Mouse (Mus musculus): ENCODE results near the gene Tssc4.

DNA sequence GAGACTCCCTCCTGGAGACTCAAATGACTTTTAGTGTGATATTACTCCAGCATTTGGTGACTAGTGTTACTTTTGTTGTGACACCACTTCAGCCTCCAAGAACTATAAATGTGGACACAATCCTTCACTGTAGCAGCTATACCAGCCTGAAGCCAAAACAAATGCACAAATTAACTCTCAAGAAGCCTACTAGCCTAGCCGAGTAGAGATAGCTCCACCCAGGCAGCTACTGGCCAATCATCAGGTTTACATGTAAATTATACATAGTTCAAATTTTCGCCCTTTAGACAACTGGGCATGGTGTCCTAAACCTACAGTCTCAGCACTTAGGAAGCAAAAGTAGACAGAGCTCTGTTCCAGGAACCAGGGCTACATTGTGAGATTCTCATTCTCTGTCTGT, 17.7 kb upstream of the Tssc4 start:
- TF ChIP-seq ELF1 (IDR thresholded peaks at IDR 0.05; ENCODE audit: low read depth, low read length) (no peak), CTCF (conservative IDR thresholded peaks at IDR 0.05 in 1 of 2, IDR thresholded peaks at IDR 0.05 in 1 of 2; ENCODE audit: low read depth in 2 of 2, low read length in 2 of 2) (no peak), MYC (IDR thresholded peaks at IDR 0.05; ENCODE audit: low read depth, low read length) (no peak), RCOR1 (conservative IDR thresholded peaks at IDR 0.05; ENCODE audit: low read depth, low read length) (no peak), ZKSCAN1 (IDR thresholded peaks at IDR 0.05; ENCODE audit: borderline replicate concordance, low read depth, low read length) (no peak), POLR2A (IDR thresholded peaks at IDR 0.05; ENCODE audit: low read depth, low read length) (no peak), TBP (conservative IDR thresholded peaks at IDR 0.05; ENCODE audit: low read depth, low read length) (no peak), MAX (IDR thresholded peaks at IDR 0.05; ENCODE audit: low read length) (no peak), EP300 (IDR thresholded peaks at IDR 0.05; ENCODE audit: low read length) (no peak), SIN3A (IDR thresholded peaks at IDR 0.05; ENCODE audit: low read length) (no peak), USF1 (IDR thresholded peaks at IDR 0.05; ENCODE audit: low read depth, low read length) (no peak), BHLHE40 (IDR thresholded peaks at IDR 0.05; ENCODE audit: low read depth, low read length) (no peak), UBTF (IDR thresholded peaks at IDR 0.05; ENCODE audit: low read depth, low read length) (no peak), CHD1 (IDR thresholded peaks at IDR 0.05; ENCODE audit: low read depth, low read length) (no peak)
